Mouse (Mus musculus) liver, embryonic 16.5 days (tissue): ENCODE data around the gene Spo11. TPM values are rescaled to one million over a fixed set of nuclear protein-coding genes. Genes with fewer than 3 reads are reported as not detected.
A peak's percentile ranks its signal among the peaks of the same experiment; 100 is the strongest.

ENCODE experiments used
- ATAC-seq: fragments of 200-750 bp; cut with Nextera tagmentation; 2 replicates; pipeline ENCODE4 v1.8.0; 2017; ENCODE audit warnings: low read depth, mild to moderate bottlenecking, moderate number of reproducible peaks, moderate library complexity
- H3K27ac ChIP-seq: fragments of 300-500 bp; sonication (generic); 2 replicates; pipeline ENCODE4 v1.5.1; 2014; ENCODE audit warnings: mild to moderate bottlenecking, low read length
- H3K27me3 ChIP-seq: fragments of 300-500 bp; sonication (generic); 2 replicates; pipeline ENCODE4 v1.6.1; 2014; ENCODE audit warnings: low read depth, low read length, mixed read lengths; ENCODE audit not compliant: control insufficient read depth, insufficient read depth
- H3K36me3 ChIP-seq: fragments of 300-500 bp; sonication (generic); 2 replicates; pipeline ENCODE4 v1.6.1; 2014; ENCODE audit warnings: mild to moderate bottlenecking; ENCODE audit not compliant: control insufficient read depth, insufficient read depth
- H3K4me1 ChIP-seq: fragments of 300-500 bp; sonication (generic); 2 replicates; pipeline ENCODE4 v1.6.1; 2014; ENCODE audit warnings: low read depth, low read length, mixed read lengths; ENCODE audit not compliant: control insufficient read depth
- H3K4me2 ChIP-seq: fragments of 300-500 bp; sonication (generic); 2 replicates; pipeline ENCODE4 v1.6.1; 2014; ENCODE audit warnings: low read depth, low read length, mixed read lengths
- H3K4me3 ChIP-seq: fragments of 300-500 bp; sonication (generic); 2 replicates; pipeline ENCODE4 v1.5.1; 2014; ENCODE audit warnings: low read depth, mild to moderate bottlenecking, low read length
- H3K9ac ChIP-seq: fragments of 300-500 bp; sonication (generic); 2 replicates; pipeline ENCODE4 v1.6.1; 2014; ENCODE audit warnings: low read depth, low read length
- H3K9me3 ChIP-seq: fragments of 300-500 bp; sonication (generic); replicated peaks from 2 replicates; pipeline ENCODE4 v1.6.1; 2016; ENCODE audit warnings: low read length; ENCODE audit not compliant: control insufficient read depth
- WGBS: fragments of 180-500 bp; shearing (Covaris S2); extraction: QIAGEN DNeasy Blood & Tissue Kit; methylation state at CpG from one replicate; pipeline ENCODE4 v1.1.7; 2014; ENCODE audit not compliant: insufficient replicate concordance; 5-methylcytosine and 5-hydroxymethylcytosine counted together
- polyA plus RNA-seq: library from polyadenylated mRNA; unstranded; fragments of >200 nt; fragmentation: Nextera tagmentation; extraction: Ambion mirVana; gene quantifications from 2 replicates; pipeline ENCODE4 v1.2.1, GENCODE M21; 2015

The Spo11 gene
- polyA plus RNA-seq, 1 experiment from 2014 or later: not detected

GRCm38 (mm10) chr2:173037827-173038607, 60.5 kb downstream of the Spo11 start:
- ATAC-seq: peak; percentile 84
- peak overlapping the region; percentile 67 for H3K4me2 ChIP-seq
- peaks cover 97% of the 10 kb centered on the region for H3K4me1 ChIP-seq

DNA sequence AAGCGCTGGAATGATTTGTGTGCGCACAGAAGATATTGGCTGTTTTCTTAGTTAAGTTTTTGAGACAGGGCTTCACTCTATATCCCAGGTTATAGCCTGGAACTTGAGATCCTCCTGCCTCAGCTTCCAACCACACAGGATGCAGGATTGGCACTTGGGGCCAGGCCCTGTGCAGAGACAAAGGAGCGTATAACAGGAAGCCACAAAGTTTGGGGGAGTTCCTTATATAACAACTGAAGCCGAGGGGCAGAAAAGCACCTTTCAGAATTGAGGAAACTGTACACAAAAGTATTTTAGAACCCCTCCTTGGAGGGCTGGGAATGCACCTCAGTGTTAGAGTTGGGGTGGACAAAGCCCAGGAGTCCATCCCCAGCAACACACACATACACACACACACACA, 61.5 kb downstream of the Spo11 start:
- WGBS: 59% methylated on average over 4 of the region's 4 CpGs
- no peak for ATAC-seq
- H3K27me3 ChIP-seq: no peaks in the 10 kb centered on the region
- H3K4me3 ChIP-seq: peak overlapping the region; percentile 35; the same call in 1 of the 2 replicates
- H3K4me1 ChIP-seq: peaks cover 95% of the 10 kb centered on the region
- peaks cover 20% of the 10 kb centered on the region for H3K36me3 ChIP-seq
- H3K9me3 ChIP-seq: no peaks in the 10 kb centered on the region
- H3K27ac ChIP-seq: peak overlapping the region; percentile 100
- H3K4me2 ChIP-seq: peak overlapping the region; percentile 52
- peak overlapping the region; percentile 43 for H3K9ac ChIP-seq

More at GRCm38 (mm10) chr2:173037827-173038607, 60.5 kb downstream of the Spo11 start:
- Histone ChIP-seq H3K9me3 (no peaks in the 10 kb centered on the region), H3K4me3 (peak overlapping the region; percentile 36), H3K27ac (peak overlapping the region; percentile 100), H3K27me3 (no peaks in the 10 kb centered on the region), H3K36me3 (peaks cover 30% of the 10 kb centered on the region), H3K9ac (peak overlapping the region; percentile 83)
- 20% methylated on average over 7 of the region's 7 CpGs for WGBS

- no peaks in the 10 kb centered on the region for H3K27me3 ChIP-seq
- no peak for ATAC-seq
- no peak overlapping the region for H3K4me2 ChIP-seq
- H3K4me1 ChIP-seq: peaks cover 88% of the 10 kb centered on the region
- peak overlapping the region; percentile 61 for H3K27ac ChIP-seq
- H3K4me3 ChIP-seq: no peak overlapping the region
- H3K36me3 ChIP-seq: peaks cover 5% of the 10 kb centered on the region
- WGBS: 71% methylated on average over 3 of the region's 3 CpGs
- no peaks in the 10 kb centered on the region for H3K9me3 ChIP-seq
- 0 out of 2 replicates have a peak overlapping the region, but pooled peaks have one; percentile 15 for H3K9ac ChIP-seq
These were observed 63.3 kb downstream of the Spo11 start for GRCm38 (mm10) chr2:173040803-173041202.

DNA sequence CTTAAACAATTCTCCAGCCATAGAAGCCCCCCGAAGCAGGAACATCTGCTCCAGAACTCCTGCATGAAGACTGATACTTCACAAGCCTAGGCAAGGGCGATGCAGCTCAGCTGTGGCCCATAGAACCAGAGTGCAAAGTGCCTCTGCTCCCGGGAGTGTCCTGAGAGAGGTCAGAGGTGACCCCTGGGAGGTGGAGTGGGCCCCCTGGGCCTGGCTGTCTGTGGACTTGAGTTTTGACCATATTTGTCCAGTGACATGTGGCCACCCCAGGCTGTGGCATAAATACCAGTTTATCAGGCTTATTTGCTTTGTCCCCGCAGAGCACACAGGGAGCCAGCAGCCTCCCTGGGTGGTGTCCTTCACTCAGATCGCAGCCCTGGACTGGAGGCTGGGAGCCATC, 63.7 kb downstream of the Spo11 start:
- no peak overlapping the region for H3K4me2 ChIP-seq
- no peak overlapping the region for H3K4me3 ChIP-seq
- no peaks in the 10 kb centered on the region for H3K27me3 ChIP-seq
- 66% methylated on average over 5 of the region's 5 CpGs for WGBS
- peak overlapping the region; percentile 61 for H3K27ac ChIP-seq
- H3K4me1 ChIP-seq: peaks cover 88% of the 10 kb centered on the region
- peak overlapping the region; percentile 15; the same call in 1 of the 2 replicates for H3K9ac ChIP-seq
- peaks cover 1% of the 10 kb centered on the region for H3K36me3 ChIP-seq
- H3K9me3 ChIP-seq: no peaks in the 10 kb centered on the region
- no peak for ATAC-seq

DNA sequence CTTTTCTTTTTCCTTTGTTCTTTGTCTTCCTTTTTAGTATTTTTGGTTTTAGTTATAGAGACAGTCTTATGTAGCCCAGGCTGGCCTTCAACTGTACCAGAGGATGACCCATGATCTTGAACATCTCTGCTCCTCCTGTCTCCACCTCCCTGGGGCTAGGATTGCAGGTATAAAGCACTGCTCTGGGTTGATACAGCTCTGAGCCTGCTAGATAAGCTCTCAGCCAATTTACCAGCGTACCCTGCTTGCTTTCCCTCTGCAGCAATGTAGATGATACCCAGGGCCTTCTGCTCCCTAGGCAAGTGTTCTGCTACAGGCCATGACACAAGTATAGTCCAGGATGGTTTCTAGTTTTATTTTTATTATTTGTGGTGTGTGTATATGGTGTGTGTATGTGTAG, 64.4 kb downstream of the Spo11 start:
- H3K4me3 ChIP-seq: no peak overlapping the region
- no peaks in the 10 kb centered on the region for H3K9me3 ChIP-seq
- peak overlapping the region; percentile 61 for H3K27ac ChIP-seq
- H3K4me1 ChIP-seq: peaks cover 88% of the 10 kb centered on the region
- no peak overlapping the region for H3K9ac ChIP-seq
- no peak overlapping the region for H3K4me2 ChIP-seq
- ATAC-seq: 0 out of 2 replicates have a peak, but pooled peaks have one; percentile 1
- no peaks in the 10 kb centered on the region; the same call in 1 of the 2 replicates for H3K36me3 ChIP-seq
- whole genome bisulfite sequencing: 21% methylated on average over 1 of the region's 1 CpGs
- no peaks in the 10 kb centered on the region for H3K27me3 ChIP-seq

DNA sequence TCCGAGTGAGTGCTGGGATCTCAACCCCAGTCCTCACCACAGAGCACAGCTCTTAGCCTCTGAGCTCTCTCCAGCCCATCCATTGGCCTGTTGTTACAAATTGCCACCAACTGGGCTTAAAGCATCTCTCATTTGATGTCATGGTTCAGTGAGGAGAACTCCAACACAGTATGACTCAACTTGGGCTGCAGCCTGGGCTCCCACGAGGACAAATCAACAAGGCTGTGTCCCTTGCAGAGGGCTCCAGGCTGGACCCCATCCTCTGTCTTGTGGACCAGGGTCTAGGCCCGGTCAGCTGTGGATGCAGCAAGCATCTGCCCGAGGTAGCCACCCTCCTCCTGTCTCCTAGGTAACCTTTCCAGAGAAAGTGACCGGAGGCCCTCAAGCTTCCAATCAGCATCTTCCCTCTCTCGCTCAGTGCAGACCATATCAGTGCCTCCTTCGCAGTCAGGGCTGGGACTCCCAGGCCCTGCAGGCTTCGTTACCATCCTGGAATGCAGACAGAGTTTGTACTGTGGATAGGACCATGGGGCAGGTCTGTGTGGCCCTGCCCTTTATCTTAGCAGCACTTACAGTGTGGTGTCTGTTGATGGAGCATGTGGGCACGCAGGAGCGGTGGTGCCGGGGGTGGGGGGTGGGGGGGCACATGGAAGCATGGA, 65.1 kb downstream of the Spo11 start:
- Histone ChIP-seq H3K36me3 (no peaks in the 10 kb centered on the region; the same call in 1 of the 2 replicates), H3K27ac (peak overlapping the region; percentile 30; the same call in 1 of the 2 replicates), H3K4me2 (no peak overlapping the region), H3K27me3 (no peaks in the 10 kb centered on the region), H3K9ac (0 out of 2 replicates have a peak overlapping the region, but pooled peaks have one; percentile 6), H3K9me3 (no peaks in the 10 kb centered on the region), H3K4me1 (peaks cover 86% of the 10 kb centered on the region), H3K4me3 (no peak overlapping the region)
- no peak for ATAC-seq
- 66% methylated on average over 11 of the region's 11 CpGs for WGBS

Other genes starting within 250 kb of the Spo11 start
- gene Bmp7, start 37.4 kb upstream of the Spo11 start, polyA plus RNA-seq: 1.8 and 2.7 TPM in 2 replicates
- 55.2 and 56.6 TPM in 2 replicates for gene Rae1, start 22.4 kb downstream of the Spo11 start, polyA plus RNA-seq
- gene Rbm38, start 42.8 kb downstream of the Spo11 start, polyA plus RNA-seq: 279 and 350 TPM in 2 replicates
- 0.05 and 0.06 TPM in 2 replicates for gene Ctcfl, start 141.8 kb downstream of the Spo11 start, polyA plus RNA-seq
- 0.80 and 0.93 TPM in 2 replicates for gene Pck1, start 175.3 kb downstream of the Spo11 start, polyA plus RNA-seq
- gene Zbp1, start 241.2 kb downstream of the Spo11 start, polyA plus RNA-seq: 0.68 and 1.0 TPM in 2 replicates